Mouse (Mus musculus) kidney, postnatal 14 days (tissue): ENCODE data around the gene Mettl1.

Experiments
- DNase-seq: peaks from one replicate; pipeline ENCODE4 v3.0.0; 2022; ENCODE audit warnings: mixed read lengths

Gene Mettl1

GRCm38 (mm10) chr10:127090560-127091411 is 49.6 kb downstream of the Mettl1 start:
- DNase-seq, result peak; percentile 76

- DNase-seq, result no peak
Observed at GRCm38 (mm10) chr10:127091507-127092396, 50.5 kb downstream of the Mettl1 start.

GRCm38 (mm10) chr10:127092742-127093141 is 51.5 kb downstream of the Mettl1 start:
- DNase-seq, result no peak

GRCm38 (mm10) chr10:127094382-127094802 is 53.2 kb downstream of the Mettl1 start:
- DNase-seq, result no peak
